ENCODE assay signal across 8 mouse cellular contexts in the genomic region with DNA sequence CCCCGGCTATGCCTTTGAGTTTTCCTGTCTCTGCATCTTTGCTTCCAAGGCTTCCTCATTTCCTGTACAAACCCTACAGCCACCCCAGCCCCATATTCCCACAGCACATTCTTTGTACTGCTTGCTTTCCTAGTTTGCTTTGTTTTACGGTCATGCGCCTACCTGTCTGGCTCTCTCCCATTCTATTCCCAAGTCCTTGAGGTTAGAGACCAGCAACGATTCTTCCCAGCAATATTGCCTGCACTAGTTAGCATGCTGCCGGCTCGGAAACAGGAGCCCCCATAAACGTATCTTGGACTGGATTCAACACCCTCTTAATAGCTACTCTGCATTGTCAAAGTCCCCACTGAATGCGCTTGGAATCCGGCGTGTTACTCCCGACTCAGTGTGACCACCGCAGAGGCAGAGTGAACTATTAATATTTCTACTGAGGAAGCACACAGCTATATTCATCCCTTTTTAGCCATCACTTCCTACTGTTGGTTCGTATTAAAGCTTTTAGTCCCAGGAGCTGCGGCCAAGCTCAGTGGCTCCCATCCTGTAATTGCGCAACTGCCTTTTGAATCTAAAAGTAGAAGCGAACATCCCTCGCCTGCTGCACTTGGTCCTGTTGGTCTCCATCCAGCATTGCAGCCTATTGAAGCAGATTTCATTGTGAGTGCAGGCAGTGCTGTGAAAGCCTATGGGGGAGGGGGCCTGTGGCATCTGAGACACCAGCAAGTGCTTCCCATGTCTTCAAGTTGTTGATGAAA. TPM values are rescaled to one million over a fixed set of nuclear protein-coding genes. Genes with fewer than 3 reads are reported as not detected.
A peak's percentile ranks its signal among the peaks of the same experiment; 100 is the strongest.
DNase-seq lines count a peak whose midpoint lies in the region; ATAC-seq and TF ChIP-seq lines count a peak whose summit lies in the region.

No protein-coding gene starts in this region.

- H3K27ac ChIP-seq in forebrain, embryonic 12.5 days, result peak overlapping the region; percentile 79
- peak overlapping the region; percentile 65 for H3K27ac ChIP-seq in heart, embryonic 13.5 days (replicated peaks)
- peak overlapping the region; percentile 48 for H3K27ac ChIP-seq in midbrain, postnatal 0 days (ENCODE audit: low read depth, low read length)

- peak; percentile 94 for DNase-seq in adipocyte (ENCODE audit: low spot score)
- peak; percentile 70 for DNase-seq in left cerebral cortex, adult 11 months (ENCODE audit: low spot score)
- peak; percentile 87 for DNase-seq in midbrain, postnatal 0 days (ENCODE audit: low spot score)
- DNase-seq in thymus, postnatal 25 days, result no peak
- DNase-seq in urinary bladder, postnatal 4 days (ENCODE audit: low spot score in 2 of 2), result no peak

- peak overlapping the region; percentile 25; the same call in 1 of the 2 replicates for H3K9ac ChIP-seq in forebrain, embryonic 12.5 days
- peak overlapping the region; percentile 59 for H3K9ac ChIP-seq in heart, embryonic 13.5 days
- H3K9ac ChIP-seq in midbrain, postnatal 0 days (replicated peaks; ENCODE audit: low read length, poor library complexity, severe bottlenecking), result no peak overlapping the region

- no peaks in the 10 kb centered on the region for H3K9me3 ChIP-seq in E14TG2a.4 (ENCODE audit: low read length)
- no peaks in the 10 kb centered on the region for H3K9me3 ChIP-seq in forebrain, embryonic 12.5 days
- no peaks in the 10 kb centered on the region for H3K9me3 ChIP-seq in heart, embryonic 13.5 days
- no peaks in the 10 kb centered on the region for H3K9me3 ChIP-seq in midbrain, postnatal 0 days (ENCODE audit: low read length)

- H3K36me3 ChIP-seq in E14TG2a.4 (ENCODE audit: insufficient read depth, low read length), result no peaks in the 10 kb centered on the region
- no peaks in the 10 kb centered on the region for H3K36me3 ChIP-seq in forebrain, embryonic 12.5 days (replicated peaks)
- no peaks in the 10 kb centered on the region for H3K36me3 ChIP-seq in heart, embryonic 13.5 days
- H3K36me3 ChIP-seq in midbrain, postnatal 0 days (ENCODE audit: insufficient read depth, low read length), result no peaks in the 10 kb centered on the region

- ATAC-seq in forebrain, embryonic 12.5 days (ENCODE audit: low FRiP score), result peak; percentile 59; the same call in 1 of the 2 replicates
- ATAC-seq in heart, embryonic 13.5 days (ENCODE audit: extremely low read depth, insufficient number of reproducible peaks, low FRiP score, low TSS enrichment), result peak; percentile 44; the same call in 1 of the 2 replicates
- ATAC-seq in midbrain, postnatal 0 days (ENCODE audit: low FRiP score), result peak; percentile 66

- WGBS in forebrain, embryonic 12.5 days, result 49% methylated on average over 17 of the region's 17 CpGs
- 37% methylated on average over 17 of the region's 17 CpGs for WGBS in heart, embryonic 13.5 days
- WGBS in midbrain, postnatal 0 days, result 48% methylated on average over 17 of the region's 17 CpGs

- TF ChIP-seq CTCF in E14TG2a.4 (conservative IDR thresholded peaks at IDR 0.05; ENCODE audit: low read length), result no peak
- TF ChIP-seq CTCF in midbrain, postnatal 0 days (IDR thresholded peaks at IDR 0.05), result peak; percentile 45

- H3K4me2 ChIP-seq in forebrain, embryonic 12.5 days, result peak overlapping the region; percentile 32
- peak overlapping the region; percentile 63 for H3K4me2 ChIP-seq in heart, embryonic 13.5 days
- H3K4me2 ChIP-seq in midbrain, postnatal 0 days (ENCODE audit: low read depth, low read length, poor library complexity, severe bottlenecking), result peak overlapping the region; percentile 36

- 0 out of 2 replicates have a peak overlapping the region, but pooled peaks have one; percentile 1 for H3K4me3 ChIP-seq in E14TG2a.4 (replicated peaks; ENCODE audit: low read length)
- no peak overlapping the region for H3K4me3 ChIP-seq in forebrain, embryonic 12.5 days (replicated peaks)
- H3K4me3 ChIP-seq in heart, embryonic 13.5 days, result peak overlapping the region; percentile 28
- no peak overlapping the region for H3K4me3 ChIP-seq in midbrain, postnatal 0 days (ENCODE audit: low read depth, low read length)

- H3K27me3 ChIP-seq in E14TG2a.4 (ENCODE audit: insufficient read depth, low read length), result no peaks in the 10 kb centered on the region
- H3K27me3 ChIP-seq in forebrain, embryonic 12.5 days, result no peaks in the 10 kb centered on the region
- no peaks in the 10 kb centered on the region for H3K27me3 ChIP-seq in heart, embryonic 13.5 days (replicated peaks)
- H3K27me3 ChIP-seq in midbrain, postnatal 0 days (ENCODE audit: insufficient read depth, low read length), result no peaks in the 10 kb centered on the region

- peaks cover 41% of the 10 kb centered on the region for H3K4me1 ChIP-seq in E14TG2a.4 (replicated peaks; ENCODE audit: low read depth, low read length)
- peaks cover 38% of the 10 kb centered on the region for H3K4me1 ChIP-seq in forebrain, embryonic 12.5 days
- peaks cover 83% of the 10 kb centered on the region for H3K4me1 ChIP-seq in heart, embryonic 13.5 days
- H3K4me1 ChIP-seq in midbrain, postnatal 0 days (ENCODE audit: insufficient read depth, low read length), result peaks cover 4% of the 10 kb centered on the region; the same call in 1 of the 2 replicates

RNA-seq across cellular contexts. Expression of a gene that starts 47.0 kb away (rescaled TPM):
- polyA plus RNA-seq in forebrain, embryonic 12.5 days (2016; fragmentation: Nextera tagmentation; extraction: Ambion mirVana), result 63.9 and 75.1 TPM in 2 replicates
- polyA plus RNA-seq in heart, embryonic 13.5 days (2015; fragmentation: Nextera tagmentation; extraction: Ambion mirVana), result 12.7 and 14.8 TPM in 2 replicates
- 166 and 195 TPM in 2 replicates for total RNA-seq in midbrain, postnatal 0 days (2014; rRNA removed)
- polyA plus RNA-seq in midbrain, postnatal 0 days (2015; fragmentation: Nextera tagmentation; extraction: Ambion mirVana), result 145 and 147 TPM in 2 replicates

Comparison
In these comparisons a context has a peak if more than half of its experiments do, and no peak if none do; other contexts are left out.
1. H3K4me3 ChIP-seq: peak in E14TG2a.4 (single experiment) and heart, embryonic 13.5 days (single experiment); none in forebrain, embryonic 12.5 days (single experiment) and midbrain, postnatal 0 days (single experiment).
2. DNase-seq: peak in adipocyte (single experiment), left cerebral cortex, adult 11 months (single experiment) and midbrain, postnatal 0 days (single experiment); none in thymus, postnatal 25 days (single experiment) and urinary bladder, postnatal 4 days (0 of 2).
3. Peak in every context shown above with its lines, with median percentiles within 50 percentile points of each other: ATAC-seq, H3K27ac ChIP-seq and H3K4me2 ChIP-seq.